In the genomic region with DNA sequence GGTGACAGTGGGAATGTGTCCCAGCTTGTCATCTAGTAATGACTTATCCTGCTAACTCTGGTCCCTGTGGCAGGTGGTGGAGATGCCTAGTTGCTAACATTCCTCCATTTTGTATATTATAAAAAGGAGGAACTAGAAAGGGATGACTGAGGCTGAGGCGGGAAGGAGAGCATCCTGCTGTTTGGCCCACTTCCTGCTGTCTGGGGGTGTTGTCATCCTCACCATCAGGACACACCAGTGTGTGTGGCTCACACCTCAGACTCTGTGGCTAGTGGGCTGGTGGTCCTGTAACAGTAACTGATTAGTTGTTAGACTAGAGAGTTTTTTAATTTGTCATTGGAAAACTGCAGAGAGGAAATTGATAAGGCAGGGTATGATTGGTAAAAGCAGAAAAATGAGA, we compare ENCODE assay signal across 28 mouse cellular contexts. TPM values are rescaled to one million over a fixed set of nuclear protein-coding genes. Genes with fewer than 3 reads are reported as not detected.
DNase-seq lines count a peak whose midpoint lies in the region; ATAC-seq lines count a peak whose summit lies in the region.
"Had no signal": no experiment of that assay in that cellular context is flagged by ENCODE, and none has a peak within 500 bp of the region (broad histone marks: within the 10 kb centered on the region; RNA-seq: fewer than 3 reads in every experiment).

No protein-coding gene starts in this region.

- H3K36me3 ChIP-seq in liver, embryonic 11.5 days (ENCODE audit: control insufficient read depth, insufficient read depth, low read length) = no peaks in the 10 kb centered on the region
- H3K36me3 ChIP-seq in kidney, embryonic 14.5 days (ENCODE audit: control insufficient read depth, insufficient read depth, low read length) = no peaks in the 10 kb centered on the region
- H3K36me3 ChIP-seq: embryonic facial prominence, embryonic 13.5 days; embryonic facial prominence, embryonic 15.5 days; forebrain, embryonic 10.5 days; forebrain, embryonic 12.5 days; G1E had no signal

- no peaks in the 10 kb centered on the region for H3K9me3 ChIP-seq in liver, embryonic 11.5 days (ENCODE audit: control insufficient read depth, low read length)
- no peaks in the 10 kb centered on the region for H3K9me3 ChIP-seq in kidney, embryonic 14.5 days (ENCODE audit: control insufficient read depth, low read length)
- H3K9me3 ChIP-seq: embryonic facial prominence, embryonic 13.5 days; embryonic facial prominence, embryonic 15.5 days; G1E had no signal

- H3K4me2 ChIP-seq in liver, embryonic 11.5 days = no peak overlapping the region
- H3K4me2 ChIP-seq in kidney, embryonic 14.5 days (replicated peaks; ENCODE audit: low read depth, low read length) = no peak overlapping the region
- H3K4me2 ChIP-seq: embryonic facial prominence, embryonic 13.5 days; embryonic facial prominence, embryonic 15.5 days; forebrain, embryonic 12.5 days had no signal

- no peak overlapping the region for H3K4me3 ChIP-seq in liver, embryonic 11.5 days (ENCODE audit: low read depth, low read length)
- H3K4me3 ChIP-seq in kidney, embryonic 14.5 days (ENCODE audit: low read length) = no peak overlapping the region
- H3K4me3 ChIP-seq: embryonic facial prominence, embryonic 13.5 days; embryonic facial prominence, embryonic 15.5 days; erythroblast, embryonic 14.5 days; forebrain, embryonic 10.5 days; forebrain, embryonic 12.5 days had no signal

- 66% methylated on average over 1 of the region's 1 CpGs for WGBS in liver, embryonic 11.5 days
- 78% methylated on average over 1 of the region's 1 CpGs for WGBS in kidney, embryonic 14.5 days

- H3K4me1 ChIP-seq in liver, embryonic 11.5 days (replicated peaks; ENCODE audit: control insufficient read depth, insufficient read depth, low read length) = no peaks in the 10 kb centered on the region
- no peaks in the 10 kb centered on the region for H3K4me1 ChIP-seq in kidney, embryonic 14.5 days (ENCODE audit: control insufficient read depth, insufficient read depth, low read length)
- H3K4me1 ChIP-seq: embryonic facial prominence, embryonic 13.5 days; embryonic facial prominence, embryonic 15.5 days; forebrain, embryonic 10.5 days; forebrain, embryonic 12.5 days had no signal

- ATAC-seq in granulocyte monocyte progenitor cell, adult 5-6 weeks (replicated peaks; ENCODE audit: poor library complexity, severe bottlenecking) = peak; percentile 79
- peak; percentile 80 for ATAC-seq in megakaryocyte progenitor cell, adult 5-6 weeks (replicated peaks; ENCODE audit: poor library complexity)
- ATAC-seq in liver, embryonic 11.5 days (replicated peaks; ENCODE audit: low FRiP score) = no peak
- no peak for ATAC-seq in kidney, embryonic 14.5 days (ENCODE audit: low FRiP score, low TSS enrichment)
- ATAC-seq: CD4-positive, CD25-positive, alpha-beta regulatory T cell, adult 4 months; forebrain, embryonic 14.5 days; forebrain, embryonic 16.5 days had no signal

- no peaks in the 10 kb centered on the region for H3K27me3 ChIP-seq in liver, embryonic 11.5 days (replicated peaks; ENCODE audit: control insufficient read depth, insufficient read depth, low read length)
- H3K27me3 ChIP-seq in kidney, embryonic 14.5 days (ENCODE audit: control insufficient read depth, insufficient read depth, low read length) = no peaks in the 10 kb centered on the region
- H3K27me3 ChIP-seq: CH12.LX; embryonic facial prominence, embryonic 13.5 days; embryonic facial prominence, embryonic 15.5 days; forebrain, embryonic 12.5 days had no signal

- no peak overlapping the region for H3K27ac ChIP-seq in liver, embryonic 11.5 days (ENCODE audit: low read depth, low read length)
- H3K27ac ChIP-seq in kidney, embryonic 14.5 days (ENCODE audit: low read depth, low read length) = no peak overlapping the region
- H3K27ac ChIP-seq: embryonic facial prominence, embryonic 13.5 days; embryonic facial prominence, embryonic 15.5 days; forebrain, embryonic 10.5 days; forebrain, embryonic 12.5 days had no signal

- peak; percentile 0 for DNase-seq in MN1 (ENCODE audit: low spot score)
- DNase-seq in liver, embryonic 11.5 days (ENCODE audit: low spot score) = no peak
- no peak for DNase-seq in kidney, postnatal 36 days
- DNase-seq: adrenal gland, adult 8-10 months; adrenal gland, postnatal 14 days; adrenal gland, postnatal 36 days; B cell, adult 2 months; cerebellum, adult 11-12 months; cerebellum, adult 2 months; cerebellum, adult 9-10 months; cerebellum, postnatal 10 days; cerebellum, postnatal 25 days; embryo, embryonic 11 days had no signal

- H3K9ac ChIP-seq in liver, embryonic 11.5 days (ENCODE audit: low read depth, low read length) = no peak overlapping the region
- H3K9ac ChIP-seq in kidney, embryonic 14.5 days (ENCODE audit: low read depth, low read length) = no peak overlapping the region
- H3K9ac ChIP-seq: embryonic facial prominence, embryonic 13.5 days; embryonic facial prominence, embryonic 15.5 days; forebrain, embryonic 12.5 days had no signal

RNA-seq across cellular contexts. Expression of gene Mefv, which starts 17.0 kb away (rescaled TPM):
- 41.7 and 43.9 TPM in 2 replicates for total RNA-seq in granulocyte monocyte progenitor cell, adult 5-6 weeks (2014; fragmentation: Nextera tagmentation)
- 61.1 and 63.4 TPM in 2 replicates for total RNA-seq in granulocyte monocyte progenitor cell, adult 5-6 weeks (2017)
- total RNA-seq in megakaryocyte progenitor cell, adult 5-6 weeks (2015) = 14.7 and 18.6 TPM in 2 replicates
- total RNA-seq in megakaryocyte progenitor cell, adult 5-6 weeks (2017) = 46.7 and 53.5 TPM in 2 replicates
- polyA plus RNA-seq in liver, embryonic 11.5 days (2014; fragmentation: Nextera tagmentation; extraction: Ambion mirVana) = 0.05 and 0.21 TPM in 2 replicates
- polyA plus RNA-seq in kidney, embryonic 14.5 days (2014; fragmentation: Nextera tagmentation; extraction: Ambion mirVana) = not detected in 2 replicates
- total RNA-seq: adrenal gland, adult 18-20 months; adrenal gland, postnatal 36 days; CH12.LX had no signal
- polyA plus RNA-seq: cerebellum, adult 2 months; embryonic facial prominence, embryonic 11.5 days; embryonic facial prominence, embryonic 13.5 days; erythroblast, embryonic 14.5 days; forebrain, embryonic 10.5 days; forebrain, embryonic 12.5 days; forebrain, embryonic 14.5 days; forebrain, embryonic 16.5 days; G1E had no signal

RNA-seq across cellular contexts. Expression of gene Zfp263, which starts 43.0 kb away (rescaled TPM):
- 26.5 and 43.4 TPM in 2 replicates for total RNA-seq in granulocyte monocyte progenitor cell, adult 5-6 weeks (2014; fragmentation: Nextera tagmentation)
- 44.7 and 56.1 TPM in 2 replicates for total RNA-seq in granulocyte monocyte progenitor cell, adult 5-6 weeks (2017)
- 27.6 and 31.6 TPM in 2 replicates for total RNA-seq in megakaryocyte progenitor cell, adult 5-6 weeks (2015)
- 38.0 and 45.6 TPM in 2 replicates for total RNA-seq in megakaryocyte progenitor cell, adult 5-6 weeks (2017)
- polyA plus RNA-seq in liver, embryonic 11.5 days (2014; fragmentation: Nextera tagmentation; extraction: Ambion mirVana) = 31.8 and 33.1 TPM in 2 replicates
- polyA plus RNA-seq in kidney, embryonic 14.5 days (2014; fragmentation: Nextera tagmentation; extraction: Ambion mirVana) = 26.9 and 29.4 TPM in 2 replicates

Comparison
In these comparisons a context has a peak if more than half of its experiments do, and no peak if none do; other contexts are left out.
1. ATAC-seq: peak in granulocyte monocyte progenitor cell, adult 5-6 weeks (single experiment) and megakaryocyte progenitor cell, adult 5-6 weeks (single experiment); none in liver, embryonic 11.5 days (single experiment) and kidney, embryonic 14.5 days (single experiment).